Mouse (Mus musculus) heart, embryonic 10.5 days (tissue): Measurements from ENCODE around the gene Etnk2. TPM values are rescaled to one million over a fixed set of nuclear protein-coding genes. Genes with fewer than 3 reads are reported as not detected.
A peak's percentile ranks its signal among the peaks of the same experiment; 100 is the strongest.

ENCODE experiments used
- DNase-seq: peaks from one replicate; pipeline ENCODE4 v3.0.0-alpha.2; 2017; ENCODE audit warnings: low spot score
- H3K27ac ChIP-seq: fragments of 300-500 bp; sonication (generic); 2 replicates; pipeline ENCODE4 v1.5.1; 2016; ENCODE audit warnings: mild to moderate bottlenecking
- H3K27me3 ChIP-seq: fragments of 300-500 bp; sonication (generic); 2 replicates; pipeline ENCODE4 v1.6.1; 2016; ENCODE audit warnings: mild to moderate bottlenecking; ENCODE audit not compliant: poor library complexity, insufficient read depth, severe bottlenecking
- H3K36me3 ChIP-seq: fragments of 300-500 bp; sonication (generic); 2 replicates; pipeline ENCODE4 v1.6.1; 2016; ENCODE audit warnings: mild to moderate bottlenecking, moderate library complexity
- H3K4me1 ChIP-seq: fragments of 300-500 bp; sonication (generic); 2 replicates; pipeline ENCODE4 v1.6.1; 2016; ENCODE audit warnings: mild to moderate bottlenecking
- H3K4me3 ChIP-seq: fragments of 300-500 bp; sonication (generic); 2 replicates; pipeline ENCODE4 v1.5.1; 2016; ENCODE audit warnings: mild to moderate bottlenecking, moderate library complexity
- H3K9me3 ChIP-seq: fragments of 300-500 bp; sonication (generic); 2 replicates; pipeline ENCODE4 v1.6.1; 2016; ENCODE audit warnings: mild to moderate bottlenecking, moderate library complexity
- WGBS: fragments of 180-500 bp; shearing (Covaris S2); methylation state at CpG from one replicate; pipeline ENCODE4 v1.1.7; 2016; 5-methylcytosine and 5-hydroxymethylcytosine counted together
- polyA plus RNA-seq: library from polyadenylated mRNA; unstranded; fragments of >200 nt; fragmentation: Nextera tagmentation; extraction: Ambion mirVana; gene quantifications from 2 replicates; pipeline ENCODE4 v1.2.1, GENCODE M21; 2016

Etnk2 gene
- polyA plus RNA-seq, 1 experiment from 2014 or later = 2.1 TPM

DNA sequence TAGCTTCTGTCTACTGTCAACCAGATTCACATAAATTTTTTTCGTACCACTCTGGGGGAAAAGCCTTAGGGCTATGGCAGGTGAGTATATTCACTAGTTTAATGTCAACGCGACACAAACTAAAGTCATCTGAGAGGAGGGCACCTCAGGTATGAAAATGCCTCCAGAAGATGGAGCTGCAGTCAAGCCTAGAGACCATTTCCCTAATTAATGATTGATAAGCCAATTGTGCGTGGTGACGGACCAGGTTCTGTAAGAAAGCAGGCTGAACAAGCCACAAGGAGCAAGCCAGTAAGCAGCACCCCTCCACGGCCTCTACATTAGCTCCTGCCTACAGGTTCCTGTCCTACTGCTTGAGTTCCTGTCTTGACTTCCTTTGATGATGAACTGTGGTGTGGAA lies 2.4 kb upstream of the Etnk2 start:
- Histone ChIP-seq H3K4me3 (no peak overlapping the region), H3K27ac (no peak overlapping the region), H3K4me1 (peaks cover 39% of the 10 kb centered on the region), H3K9me3 (no peaks in the 10 kb centered on the region), H3K27me3 (peaks cover 80% of the 10 kb centered on the region), H3K36me3 (no peaks in the 10 kb centered on the region)
- no peak for DNase-seq
- 88% methylated on average over 6 of the region's 6 CpGs for WGBS

DNA sequence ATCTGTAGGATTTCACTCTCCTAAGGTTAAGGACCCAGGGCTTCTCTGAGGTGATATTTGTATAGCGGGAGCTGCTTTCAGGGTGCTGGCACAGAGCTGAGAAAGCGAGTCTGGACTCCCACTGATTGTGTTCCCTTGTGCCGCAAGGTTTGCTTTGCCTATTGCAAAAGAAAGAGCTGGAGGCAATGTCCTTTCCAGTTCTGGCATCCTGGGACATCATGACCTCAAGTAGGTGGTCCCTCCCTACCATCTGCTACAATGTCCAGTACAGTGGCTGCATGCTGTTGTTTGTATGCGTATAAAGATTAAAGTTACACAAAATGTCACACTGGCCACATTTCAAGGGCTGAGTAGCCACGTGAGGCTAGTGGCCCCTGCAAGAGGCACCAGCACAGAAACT lies 1.3 kb upstream of the Etnk2 start:
- peaks cover 37% of the 10 kb centered on the region for H3K4me1 ChIP-seq
- no peak overlapping the region for H3K27ac ChIP-seq
- no peaks in the 10 kb centered on the region for H3K9me3 ChIP-seq
- 85% methylated on average over 5 of the region's 5 CpGs for WGBS
- no peaks in the 10 kb centered on the region for H3K36me3 ChIP-seq
- no peak overlapping the region for H3K4me3 ChIP-seq
- no peak for DNase-seq
- H3K27me3 ChIP-seq = peaks cover 84% of the 10 kb centered on the region

DNA sequence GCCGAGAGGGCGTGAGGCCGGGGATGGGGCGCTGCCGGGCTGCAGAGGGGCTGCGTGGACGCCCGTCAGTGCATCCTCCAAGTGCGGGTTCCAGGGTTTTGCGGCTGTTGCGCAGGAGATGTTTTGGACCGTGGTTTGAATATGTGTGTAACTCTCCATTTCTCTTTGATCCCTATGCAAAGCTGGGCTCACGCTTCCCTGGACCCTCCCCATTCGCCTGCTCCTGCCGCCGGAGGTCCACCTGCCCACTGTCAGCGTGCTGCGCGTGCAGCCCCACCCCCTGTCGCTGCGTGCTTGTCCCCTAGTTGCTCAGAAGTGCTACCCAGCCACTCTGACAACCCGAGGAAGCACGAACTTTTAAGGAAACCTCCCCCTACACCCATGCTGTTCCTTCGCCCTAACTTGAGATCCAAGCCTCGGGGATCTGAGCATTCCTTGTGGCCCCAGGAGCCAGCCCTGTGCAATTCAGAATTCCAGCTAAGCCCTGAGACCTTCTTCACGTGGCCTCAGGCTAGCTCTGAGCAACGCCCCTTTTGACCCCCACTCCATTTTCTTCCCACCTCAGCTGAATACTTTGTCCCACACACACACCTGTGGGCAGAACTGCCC lies 754 bp downstream of the Etnk2 start:
- WGBS = 2% methylated on average over 27 of the region's 27 CpGs
- Histone ChIP-seq H3K27me3 (peaks cover 64% of the 10 kb centered on the region), H3K9me3 (no peaks in the 10 kb centered on the region), H3K4me3 (peak overlapping the region; percentile 77), H3K27ac (peak overlapping the region; percentile 78), H3K36me3 (no peaks in the 10 kb centered on the region), H3K4me1 (peaks cover 53% of the 10 kb centered on the region)
- no peak for DNase-seq

DNA sequence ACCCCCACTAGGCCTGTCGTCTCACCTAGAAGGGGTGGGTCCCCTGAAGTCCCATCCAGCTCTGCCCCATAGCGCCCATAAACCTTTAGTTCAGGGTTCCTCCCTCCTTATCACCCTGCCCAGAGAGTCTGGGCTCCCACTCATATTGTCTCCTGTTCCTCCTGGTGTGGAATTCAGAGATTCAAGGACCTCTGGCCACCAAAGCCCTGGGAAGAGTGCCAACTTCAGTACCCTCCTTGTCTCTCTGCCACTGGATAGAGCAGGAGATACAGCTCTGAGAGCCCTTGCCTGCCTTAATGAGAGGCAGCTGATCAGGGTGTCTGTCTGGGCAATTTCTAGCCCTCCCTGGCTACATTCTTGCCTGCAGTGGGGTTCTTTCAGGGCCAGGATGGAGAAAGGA lies 1.5 kb downstream of the Etnk2 start:
- WGBS = 36% methylated on average over 2 of the region's 2 CpGs
- Histone ChIP-seq H3K27ac (no peak overlapping the region), H3K4me1 (peaks cover 53% of the 10 kb centered on the region), H3K36me3 (no peaks in the 10 kb centered on the region), H3K4me3 (no peak overlapping the region), H3K27me3 (peaks cover 60% of the 10 kb centered on the region), H3K9me3 (no peaks in the 10 kb centered on the region)
- no peak for DNase-seq

DNA sequence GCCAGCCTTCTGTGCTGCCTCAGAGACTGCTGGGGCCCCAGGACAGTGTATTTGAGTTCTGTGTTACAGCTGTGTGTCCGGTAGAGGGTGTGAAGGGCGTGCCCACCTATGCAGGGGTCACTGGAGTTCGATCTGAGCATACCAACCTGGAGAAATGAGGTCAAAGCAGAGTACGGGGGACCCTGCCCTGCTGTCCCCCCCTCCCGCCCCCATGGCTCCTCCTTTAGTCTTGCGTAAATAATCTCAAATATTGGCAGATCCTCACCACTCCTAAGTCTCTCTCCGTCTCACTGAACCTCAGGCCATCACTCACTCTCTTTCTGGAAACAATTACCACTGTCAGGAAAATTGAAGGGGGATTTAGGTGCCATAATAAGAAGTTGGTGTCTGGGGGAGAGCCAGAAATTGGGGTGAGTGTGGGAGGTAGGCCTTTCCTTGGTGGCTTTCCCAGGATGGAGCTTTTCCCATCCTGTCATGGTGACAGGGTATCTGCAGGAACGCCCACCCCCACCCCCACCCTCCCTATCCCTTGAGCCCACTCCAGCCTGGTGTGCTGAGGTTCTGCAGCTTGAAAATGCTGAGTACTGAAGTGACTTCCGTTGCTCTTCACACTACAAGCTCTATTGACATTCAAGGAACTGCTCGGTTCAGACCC lies 3.7 kb downstream of the Etnk2 start:
- H3K27ac ChIP-seq = peak overlapping the region; percentile 32; the same call in 1 of the 2 replicates
- 45% methylated on average over 10 of the region's 10 CpGs for WGBS
- DNase-seq = no peak
- peaks cover 58% of the 10 kb centered on the region for H3K4me1 ChIP-seq
- H3K27me3 ChIP-seq = peaks cover 72% of the 10 kb centered on the region
- peak overlapping the region; percentile 20 for H3K4me3 ChIP-seq
- no peaks in the 10 kb centered on the region for H3K9me3 ChIP-seq
- no peaks in the 10 kb centered on the region for H3K36me3 ChIP-seq

DNA sequence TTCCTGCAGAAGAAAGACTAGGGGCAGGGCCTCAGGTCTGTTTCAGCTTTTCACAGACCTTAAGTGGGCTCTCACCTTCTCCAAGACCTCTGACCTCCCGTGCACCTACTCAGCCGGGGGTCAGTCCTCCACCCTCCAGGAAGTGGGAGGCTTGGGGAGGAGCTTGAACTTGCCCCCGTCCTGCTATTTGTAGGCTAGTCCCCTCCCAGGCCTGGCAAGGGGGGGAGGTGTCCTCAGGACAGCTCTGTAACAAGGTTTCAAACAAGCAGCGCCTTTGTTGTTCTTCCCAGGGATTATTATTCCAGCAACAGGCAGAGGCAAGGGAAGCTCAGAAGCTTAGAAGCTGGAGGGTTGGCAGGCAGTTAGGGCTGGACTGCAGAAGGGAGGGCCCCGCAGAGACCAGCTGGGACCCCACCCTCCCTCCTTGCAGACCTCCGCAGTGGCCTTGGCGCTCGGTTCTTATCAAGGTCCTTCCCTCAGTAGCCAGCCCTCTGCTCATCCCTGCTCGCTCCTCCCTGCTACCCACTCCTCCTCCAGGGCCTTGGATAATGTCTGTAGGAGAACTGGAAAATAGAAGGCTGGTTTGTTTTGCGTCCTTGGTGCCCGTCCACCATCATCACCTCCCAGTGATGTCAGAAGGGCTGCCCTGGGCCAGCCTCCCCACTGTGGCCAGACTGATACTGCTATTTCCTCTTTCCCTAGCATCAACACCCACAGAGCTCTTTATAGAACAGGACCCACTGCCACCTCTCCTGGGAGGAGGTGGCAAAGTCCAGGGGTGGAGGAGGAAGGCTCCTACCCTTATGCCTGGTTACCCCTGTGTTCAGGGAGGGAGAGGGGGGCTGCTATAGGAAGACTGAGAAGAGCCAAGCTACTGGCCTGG lies 4.5 kb downstream of the Etnk2 start:
- Histone ChIP-seq H3K4me3 (peak overlapping the region; percentile 20), H3K27me3 (peaks cover 69% of the 10 kb centered on the region), H3K27ac (peak overlapping the region; percentile 32), H3K9me3 (no peaks in the 10 kb centered on the region), H3K36me3 (no peaks in the 10 kb centered on the region), H3K4me1 (peaks cover 64% of the 10 kb centered on the region)
- 2% methylated on average over 10 of the region's 11 CpGs for WGBS
- DNase-seq = no peak

DNA sequence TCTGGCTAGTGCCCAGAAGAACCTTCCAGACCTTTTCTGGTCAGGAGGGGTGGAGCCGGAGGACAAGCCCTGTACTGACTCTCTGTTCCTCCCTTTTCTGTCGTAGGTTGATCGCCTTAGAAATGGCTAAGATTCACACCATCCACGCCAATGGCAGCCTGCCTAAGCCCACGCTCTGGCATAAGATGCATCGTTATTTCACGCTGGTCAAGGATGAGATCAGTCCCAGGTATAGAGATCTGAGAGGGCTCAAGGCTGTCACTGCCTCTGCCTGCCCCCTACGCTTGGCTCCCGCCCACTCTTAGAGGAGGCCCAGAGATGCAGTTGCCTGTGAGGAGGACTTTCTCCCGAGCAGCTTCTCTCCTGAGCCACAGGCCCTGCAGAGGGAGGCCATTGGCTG lies 5.3 kb downstream of the Etnk2 start:
- Histone ChIP-seq H3K36me3 (no peaks in the 10 kb centered on the region), H3K27ac (no peak overlapping the region), H3K9me3 (no peaks in the 10 kb centered on the region), H3K4me1 (peaks cover 56% of the 10 kb centered on the region), H3K27me3 (peaks cover 62% of the 10 kb centered on the region), H3K4me3 (no peak overlapping the region)
- 47% methylated on average over 10 of the region's 10 CpGs for WGBS
- DNase-seq = no peak

DNA sequence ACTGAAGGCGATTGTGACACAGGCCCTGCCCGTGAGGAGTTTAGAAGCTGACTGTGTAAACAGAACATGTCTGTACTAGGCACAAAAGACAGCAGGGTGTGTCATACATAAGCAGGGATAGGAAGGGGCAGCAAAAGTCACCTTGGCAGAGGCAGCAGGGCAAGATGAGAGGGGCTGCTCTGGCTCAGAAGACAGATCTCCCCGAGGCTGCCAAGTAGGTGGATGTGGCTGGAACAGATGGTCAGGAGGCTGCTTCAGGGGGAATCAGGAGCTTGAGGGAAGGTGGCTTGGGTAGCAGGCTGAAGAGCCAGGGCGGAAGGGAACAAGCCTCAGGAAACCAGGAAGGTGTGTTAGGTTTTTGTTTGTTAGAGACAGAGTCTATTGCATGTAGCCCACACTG lies 7.0 kb downstream of the Etnk2 start:
- H3K4me3 ChIP-seq = no peak overlapping the region
- H3K9me3 ChIP-seq = no peaks in the 10 kb centered on the region
- peaks cover 39% of the 10 kb centered on the region for H3K4me1 ChIP-seq
- 73% methylated on average over 4 of the region's 4 CpGs for WGBS
- peaks cover 44% of the 10 kb centered on the region for H3K27me3 ChIP-seq
- DNase-seq = no peak
- no peak overlapping the region for H3K27ac ChIP-seq
- H3K36me3 ChIP-seq = no peaks in the 10 kb centered on the region

DNA sequence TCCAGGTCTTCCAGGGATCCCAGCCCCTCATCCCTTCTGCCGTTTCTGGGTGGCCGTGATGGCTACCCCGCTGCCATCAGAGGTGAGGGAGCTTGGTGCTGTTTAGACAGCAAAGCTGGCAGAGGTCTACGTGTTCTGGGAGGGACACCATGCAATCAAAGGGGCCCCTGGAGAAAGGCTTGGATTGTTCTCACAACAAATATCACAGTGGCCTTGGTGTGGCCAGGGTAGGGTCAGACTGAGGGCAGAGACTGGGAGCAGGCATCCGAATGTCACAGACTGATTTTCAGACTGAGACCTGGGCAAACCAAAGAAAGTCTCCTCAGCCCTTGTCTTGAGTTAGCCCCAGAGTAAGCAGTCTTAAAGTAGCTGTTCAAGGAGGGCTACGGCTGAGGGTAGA lies 8.1 kb downstream of the Etnk2 start:
- Histone ChIP-seq H3K9me3 (no peaks in the 10 kb centered on the region), H3K27me3 (peaks cover 36% of the 10 kb centered on the region), H3K36me3 (no peaks in the 10 kb centered on the region), H3K4me3 (no peak overlapping the region), H3K27ac (no peak overlapping the region), H3K4me1 (peaks cover 38% of the 10 kb centered on the region)
- 81% methylated on average over 6 of the region's 6 CpGs for WGBS
- no peak for DNase-seq

DNA sequence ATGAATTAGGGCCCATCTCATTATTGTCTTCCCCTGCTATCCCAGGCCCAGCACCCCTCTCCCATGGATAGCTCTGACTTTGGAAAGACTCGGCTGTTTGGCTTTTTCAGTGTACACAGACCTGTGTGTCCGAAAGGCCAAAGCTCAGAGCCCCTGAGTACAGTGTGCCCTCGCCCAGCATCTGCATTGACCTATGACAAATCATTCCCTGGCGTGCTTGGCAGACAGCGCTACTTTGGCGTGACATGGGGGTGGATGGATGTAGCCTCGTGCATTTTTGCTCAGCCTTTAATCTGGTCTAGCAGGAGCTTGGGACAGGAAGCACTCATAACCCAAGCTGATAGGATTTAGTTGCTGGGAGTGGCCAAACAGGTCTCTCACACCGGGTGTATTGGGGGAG lies 8.7 kb downstream of the Etnk2 start:
- Histone ChIP-seq H3K27ac (no peak overlapping the region), H3K27me3 (peaks cover 32% of the 10 kb centered on the region; the same call in 1 of the 2 replicates), H3K4me3 (no peak overlapping the region), H3K4me1 (peaks cover 32% of the 10 kb centered on the region), H3K9me3 (no peaks in the 10 kb centered on the region), H3K36me3 (no peaks in the 10 kb centered on the region)
- DNase-seq = no peak
- WGBS = 64% methylated on average over 8 of the region's 8 CpGs

DNA sequence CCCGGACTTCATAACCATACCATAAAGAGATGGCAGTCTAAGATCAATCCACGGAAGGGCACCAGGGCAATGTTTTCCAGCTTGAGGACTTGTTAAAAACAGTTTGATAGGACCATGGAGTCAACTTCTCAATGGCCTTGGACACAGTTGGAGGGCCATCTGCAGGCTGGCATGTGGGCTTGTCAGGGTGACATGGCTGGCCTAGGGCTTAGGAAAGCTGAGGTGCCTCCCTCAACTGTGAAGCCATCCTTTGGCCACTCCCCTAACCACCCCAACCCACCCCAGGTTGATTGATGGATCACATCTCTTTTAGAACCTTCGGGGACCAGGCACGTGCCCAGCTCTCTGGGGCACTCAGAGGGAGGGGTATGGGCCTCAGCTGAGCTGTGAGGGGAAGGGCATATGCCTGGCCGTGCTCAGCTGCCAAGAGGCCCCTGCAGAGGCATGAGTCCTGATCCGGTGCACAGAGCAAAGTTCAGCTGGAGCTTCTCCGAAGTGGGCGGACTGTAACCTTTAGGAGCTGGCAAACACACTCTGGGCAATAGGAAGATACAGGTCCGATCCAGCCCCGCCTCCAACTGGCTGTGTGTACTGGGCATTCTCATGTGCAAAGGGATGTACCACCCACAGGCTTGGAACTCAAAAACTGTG lies 12.4 kb downstream of the Etnk2 start:
- Histone ChIP-seq H3K9me3 (no peaks in the 10 kb centered on the region), H3K27me3 (peaks cover 22% of the 10 kb centered on the region; the same call in 1 of the 2 replicates), H3K4me3 (no peak overlapping the region), H3K4me1 (peaks cover 28% of the 10 kb centered on the region), H3K36me3 (no peaks in the 10 kb centered on the region), H3K27ac (no peak overlapping the region)
- DNase-seq = no peak
- 74% methylated on average over 10 of the region's 10 CpGs for WGBS

DNA sequence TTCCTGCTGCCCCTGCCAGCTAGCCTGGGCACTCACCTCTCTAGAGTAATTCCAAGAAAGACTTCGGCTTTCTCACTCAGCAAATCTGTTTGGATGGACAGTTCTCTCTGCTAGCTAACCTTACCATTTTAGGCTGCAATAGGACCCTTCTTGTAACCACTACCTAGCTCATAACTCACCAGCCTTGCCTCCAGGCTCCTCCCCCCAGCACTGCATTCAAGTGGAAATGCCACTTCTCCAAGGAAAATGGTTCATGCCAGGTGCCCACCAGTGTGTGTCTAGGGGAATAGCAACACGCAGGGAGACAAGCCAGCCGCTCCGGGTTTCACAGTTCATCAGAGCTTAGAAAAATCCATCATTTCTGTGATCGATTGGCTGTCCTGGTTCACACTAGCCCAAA lies 14.2 kb downstream of the Etnk2 start:
- H3K4me3 ChIP-seq = no peak overlapping the region
- no peaks in the 10 kb centered on the region for H3K36me3 ChIP-seq
- no peak overlapping the region for H3K27ac ChIP-seq
- no peak for DNase-seq
- H3K9me3 ChIP-seq = no peaks in the 10 kb centered on the region
- 86% methylated on average over 5 of the region's 5 CpGs for WGBS
- peaks cover 26% of the 10 kb centered on the region for H3K4me1 ChIP-seq
- peaks cover 6% of the 10 kb centered on the region; the same call in 1 of the 2 replicates for H3K27me3 ChIP-seq
